ENCODE assay signal across 32 mouse cellular contexts in the genomic region with DNA sequence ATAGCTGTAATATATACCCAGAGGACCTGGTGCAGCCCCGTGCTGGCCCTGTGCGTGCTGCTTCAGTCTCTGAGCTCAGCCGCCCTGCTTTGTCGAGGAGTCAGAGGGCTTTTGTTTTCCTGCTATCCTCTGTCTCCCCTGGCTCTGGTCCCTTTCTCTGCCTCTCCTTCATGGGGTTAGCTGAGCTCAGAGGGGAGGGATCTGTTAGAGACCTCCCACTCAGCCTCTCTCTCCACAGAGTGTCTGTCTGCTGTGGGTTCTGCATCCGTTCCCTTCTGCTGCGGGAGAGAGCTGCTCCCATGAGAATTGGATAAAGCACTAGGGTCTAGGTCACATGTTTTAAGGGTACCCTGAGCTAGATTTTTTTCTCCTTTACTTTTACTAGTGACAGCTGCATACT.
"Had no signal": no experiment of that assay in that cellular context is flagged by ENCODE, and none has a peak within 500 bp of the region (broad histone marks: within the 10 kb centered on the region; RNA-seq: fewer than 3 reads in every experiment).

No protein-coding gene starts in this region.

- H3K4me3 ChIP-seq: limb, embryonic 10.5 days; limb, embryonic 12.5 days; limb, embryonic 13.5 days; limb, embryonic 15.5 days; liver, embryonic 12.5 days; liver, embryonic 13.5 days; liver, embryonic 15.5 days; lung, embryonic 15.5 days; megakaryocyte, embryonic 14.5 days; midbrain, embryonic 10.5 days; midbrain, embryonic 12.5 days; midbrain, embryonic 13.5 days; midbrain, embryonic 15.5 days; myocyte; neural tube, embryonic 12.5 days had no signal

- H3K4me1 ChIP-seq: limb, embryonic 10.5 days; limb, embryonic 12.5 days; limb, embryonic 13.5 days; limb, embryonic 15.5 days; liver, embryonic 12.5 days; liver, embryonic 13.5 days; liver, embryonic 15.5 days; lung, embryonic 15.5 days; midbrain, embryonic 10.5 days; midbrain, embryonic 12.5 days; midbrain, embryonic 13.5 days; midbrain, embryonic 15.5 days; neural tube, embryonic 12.5 days had no signal

- H3K9me3 ChIP-seq: limb, embryonic 10.5 days; limb, embryonic 12.5 days; limb, embryonic 13.5 days; limb, embryonic 15.5 days; liver, embryonic 12.5 days; liver, embryonic 13.5 days; liver, embryonic 15.5 days; lung, embryonic 15.5 days; megakaryocyte, embryonic 14.5 days; midbrain, embryonic 10.5 days; midbrain, embryonic 12.5 days; midbrain, embryonic 13.5 days; midbrain, embryonic 15.5 days; neural tube, embryonic 12.5 days had no signal

- ATAC-seq: liver, embryonic 12.5 days; liver, postnatal 0 days; lung, postnatal 0 days; midbrain, embryonic 13.5 days; midbrain, embryonic 15.5 days; midbrain, embryonic 16.5 days had no signal

- H3K27ac ChIP-seq: limb, embryonic 10.5 days; limb, embryonic 12.5 days; limb, embryonic 13.5 days; limb, embryonic 15.5 days; liver, embryonic 12.5 days; liver, embryonic 13.5 days; liver, embryonic 14.5 days; liver, embryonic 15.5 days; lung, embryonic 15.5 days; macrophage; midbrain, embryonic 10.5 days; midbrain, embryonic 12.5 days; midbrain, embryonic 13.5 days; midbrain, embryonic 15.5 days; neural tube, embryonic 12.5 days had no signal

- H3K9ac ChIP-seq: limb, embryonic 12.5 days; limb, embryonic 13.5 days; limb, embryonic 15.5 days; liver, embryonic 12.5 days; liver, embryonic 13.5 days; liver, embryonic 14.5 days; liver, embryonic 15.5 days; liver, postnatal 0 days; lung, embryonic 14.5 days; lung, embryonic 15.5 days; midbrain, embryonic 12.5 days; midbrain, embryonic 13.5 days; midbrain, embryonic 15.5 days; neural tube, embryonic 12.5 days had no signal

- DNase-seq: left cerebral cortex, postnatal 4 days; liver; liver, embryonic 13.5 days; liver, postnatal 0 days; lung, adult 18-20 months; lung, adult 2 months; lung, embryonic 14.5 days; lung, postnatal 10 days; lung, postnatal 14 days; lung, postnatal 36 days; lung, postnatal 4 days; midbrain, embryonic 14.5 days had no signal

- H3K4me2 ChIP-seq: limb, embryonic 12.5 days; limb, embryonic 13.5 days; limb, embryonic 15.5 days; liver, embryonic 11.5 days; liver, embryonic 12.5 days; liver, embryonic 13.5 days; liver, embryonic 15.5 days; lung, embryonic 14.5 days; lung, embryonic 15.5 days; midbrain, embryonic 11.5 days; midbrain, embryonic 12.5 days; midbrain, embryonic 13.5 days; midbrain, embryonic 15.5 days; neural tube, embryonic 12.5 days had no signal

- H3K27me3 ChIP-seq: limb, embryonic 12.5 days; limb, embryonic 13.5 days; limb, embryonic 15.5 days; liver, embryonic 12.5 days; liver, embryonic 13.5 days; liver, embryonic 15.5 days; lung, embryonic 15.5 days; megakaryocyte, embryonic 14.5 days; midbrain, embryonic 12.5 days; midbrain, embryonic 13.5 days; midbrain, embryonic 15.5 days; neural tube, embryonic 12.5 days had no signal
